Mouse (Mus musculus): ENCODE results near the gene Stat5b.

DNA sequence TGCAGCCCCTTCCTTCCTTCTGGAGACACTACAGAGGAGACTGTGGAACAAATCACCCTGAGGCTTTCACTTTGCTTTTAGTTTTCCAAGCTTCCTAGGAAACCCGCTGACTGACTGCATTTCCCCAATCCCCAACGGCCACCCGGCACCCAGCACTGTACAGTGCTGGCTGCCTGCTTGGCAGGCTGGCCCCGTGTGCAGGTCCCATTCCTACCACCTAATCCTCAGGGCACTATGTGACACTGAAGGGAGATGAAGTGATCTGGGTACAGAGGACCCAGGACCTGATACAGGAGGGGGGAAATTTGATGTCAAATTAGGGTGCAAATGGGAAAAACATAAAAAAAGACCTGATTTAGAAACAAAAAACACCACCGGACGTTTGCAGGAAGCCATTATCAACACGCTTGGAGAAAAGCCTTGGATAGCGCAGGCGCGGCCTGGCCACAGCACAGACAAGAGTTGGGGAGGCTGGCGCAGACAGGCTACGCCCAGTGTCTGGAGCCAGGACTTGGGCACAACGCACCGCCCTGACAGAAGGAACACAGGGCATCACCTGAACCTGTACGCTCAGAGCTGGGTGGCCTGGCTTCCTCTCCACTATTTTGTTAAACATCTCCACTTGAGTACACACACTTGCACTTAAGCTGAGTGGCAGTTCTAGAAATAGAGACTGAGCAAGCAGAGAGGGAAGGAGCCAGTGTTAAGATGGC, 68.6 kb downstream of the Stat5b start:
- no peak for TF ChIP-seq POLR2A (IDR thresholded peaks at IDR 0.05; ENCODE audit: low read depth, low read length)
- no peak for TF ChIP-seq CTCF (IDR thresholded peaks at IDR 0.05; ENCODE audit: borderline replicate concordance, insufficient read depth, low read length)
